In genomic region chr4:58661781-58662293, GRCm38 (mm10) we compare ENCODE assay signal across 15 mouse cellular contexts.
DNase-seq lines count a peak whose midpoint lies in the region; ATAC-seq and TF ChIP-seq lines count a peak whose summit lies in the region.
"Had no signal": no experiment of that assay in that cellular context is flagged by ENCODE, and none has a peak within 500 bp of the region (broad histone marks: within the 10 kb centered on the region; RNA-seq: fewer than 3 reads in every experiment).

No protein-coding gene starts in this region.

- TF ChIP-seq EP300 in stomach, postnatal 0 days (optimal IDR thresholded peaks at IDR 0.05) = no peak

- H3K36me3 ChIP-seq in hindbrain, embryonic 16.5 days (ENCODE audit: control insufficient read depth, insufficient read depth, low read length) = no peaks in the 10 kb centered on the region
- no peaks in the 10 kb centered on the region for H3K36me3 ChIP-seq in hindbrain, embryonic 14.5 days (replicated peaks; ENCODE audit: control insufficient read depth, insufficient read depth)
- no peaks in the 10 kb centered on the region for H3K36me3 ChIP-seq in stomach, embryonic 14.5 days (ENCODE audit: control insufficient read depth, insufficient read depth, low read length)
- H3K36me3 ChIP-seq in stomach, postnatal 0 days (ENCODE audit: control insufficient read depth, insufficient read depth, low read length) = no peaks in the 10 kb centered on the region
- H3K36me3 ChIP-seq in heart, embryonic 10.5 days = no peaks in the 10 kb centered on the region
- H3K36me3 ChIP-seq: midbrain, embryonic 13.5 days; neural tube, embryonic 12.5 days had no signal

- 0 out of 2 replicates have a peak, but pooled peaks have one; percentile 52 for ATAC-seq in hindbrain, embryonic 16.5 days
- no peak for ATAC-seq in hindbrain, embryonic 14.5 days (ENCODE audit: low FRiP score)
- peak; percentile 76; the same call in 1 of the 2 replicates for ATAC-seq in stomach, embryonic 14.5 days (ENCODE audit: insufficient number of reproducible peaks, insufficient read depth, low FRiP score, low read depth)
- no peak for ATAC-seq in stomach, postnatal 0 days (ENCODE audit: low FRiP score, low TSS enrichment)
- ATAC-seq: activated CD4-positive, CD25-positive, alpha-beta regulatory T cell, adult 4 months; midbrain, embryonic 13.5 days had no signal

- no peak overlapping the region for H3K27ac ChIP-seq in hindbrain, embryonic 16.5 days (ENCODE audit: low read depth, low read length)
- H3K27ac ChIP-seq in hindbrain, embryonic 14.5 days = no peak overlapping the region
- H3K27ac ChIP-seq in stomach, embryonic 14.5 days (ENCODE audit: low read length) = peak overlapping the region; percentile 41; the same call in 1 of the 2 replicates
- no peak overlapping the region for H3K27ac ChIP-seq in stomach, postnatal 0 days (replicated peaks)
- H3K27ac ChIP-seq in heart, embryonic 10.5 days = no peak overlapping the region
- H3K27ac ChIP-seq: midbrain, embryonic 13.5 days; neural tube, embryonic 12.5 days had no signal

- no peaks in the 10 kb centered on the region for H3K4me1 ChIP-seq in hindbrain, embryonic 16.5 days (ENCODE audit: control insufficient read depth, insufficient read depth, low read depth, low read length)
- H3K4me1 ChIP-seq in hindbrain, embryonic 14.5 days (replicated peaks; ENCODE audit: control insufficient read depth, insufficient read depth, low read length) = peaks cover 7% of the 10 kb centered on the region; the same call in 1 of the 2 replicates
- H3K4me1 ChIP-seq in stomach, embryonic 14.5 days (ENCODE audit: control insufficient read depth, insufficient read depth, low read length) = peaks cover 35% of the 10 kb centered on the region
- no peaks in the 10 kb centered on the region for H3K4me1 ChIP-seq in stomach, postnatal 0 days (replicated peaks; ENCODE audit: control insufficient read depth, insufficient read depth)
- no peaks in the 10 kb centered on the region for H3K4me1 ChIP-seq in heart, embryonic 10.5 days
- H3K4me1 ChIP-seq: midbrain, embryonic 13.5 days; neural tube, embryonic 12.5 days had no signal

- no peak for DNase-seq in hindbrain, embryonic 14.5 days (ENCODE audit: low spot score)
- DNase-seq in stomach, postnatal 0 days (ENCODE audit: low spot score) = no peak
- DNase-seq in layer of hippocampus, postnatal 25 days (ENCODE audit: extremely low spot score in 1 of 2, low spot score in 1 of 2) = peak; percentile 13 to 14
- no peak for DNase-seq in neural tube, embryonic 10.5 days (ENCODE audit: extremely low spot score, low spot score)
- DNase-seq in retina, postnatal 1 day = no peak
- DNase-seq in heart, embryonic 10.5 days (ENCODE audit: low spot score) = no peak
- DNase-seq: gastrocnemius, postnatal 10 days; lung, postnatal 10 days; spleen, adult 18-20 months; thymus, postnatal 36 days had no signal

- H3K4me3 ChIP-seq in hindbrain, embryonic 16.5 days (ENCODE audit: low read length) = no peak overlapping the region
- H3K4me3 ChIP-seq in hindbrain, embryonic 14.5 days (replicated peaks; ENCODE audit: low read length) = no peak overlapping the region
- no peak overlapping the region for H3K4me3 ChIP-seq in stomach, embryonic 14.5 days (ENCODE audit: low read depth, low read length)
- no peak overlapping the region for H3K4me3 ChIP-seq in stomach, postnatal 0 days (ENCODE audit: low read depth, low read length)
- no peak overlapping the region for H3K4me3 ChIP-seq in heart, embryonic 10.5 days
- H3K4me3 ChIP-seq: midbrain, embryonic 13.5 days; neural tube, embryonic 12.5 days had no signal

- H3K9ac ChIP-seq in hindbrain, embryonic 16.5 days (ENCODE audit: low read depth, low read length) = no peak overlapping the region
- no peak overlapping the region for H3K9ac ChIP-seq in hindbrain, embryonic 14.5 days
- H3K9ac ChIP-seq in stomach, embryonic 14.5 days (replicated peaks; ENCODE audit: low read depth, low read length) = no peak overlapping the region
- no peak overlapping the region for H3K9ac ChIP-seq in stomach, postnatal 0 days (ENCODE audit: low read length)
- H3K9ac ChIP-seq: midbrain, embryonic 13.5 days; neural tube, embryonic 12.5 days had no signal

- no peak for TF ChIP-seq CTCF in stomach, postnatal 0 days (IDR thresholded peaks at IDR 0.05; ENCODE audit: low read depth)

- no peaks in the 10 kb centered on the region for H3K27me3 ChIP-seq in hindbrain, embryonic 16.5 days (replicated peaks; ENCODE audit: control insufficient read depth, insufficient read depth, low read length)
- no peaks in the 10 kb centered on the region for H3K27me3 ChIP-seq in hindbrain, embryonic 14.5 days (ENCODE audit: control insufficient read depth, insufficient read depth, low read length)
- no peaks in the 10 kb centered on the region for H3K27me3 ChIP-seq in stomach, embryonic 14.5 days (ENCODE audit: control insufficient read depth, insufficient read depth, low read length)
- H3K27me3 ChIP-seq in stomach, postnatal 0 days (ENCODE audit: control insufficient read depth, insufficient read depth, low read length) = no peaks in the 10 kb centered on the region
- no peaks in the 10 kb centered on the region for H3K27me3 ChIP-seq in heart, embryonic 10.5 days (ENCODE audit: insufficient read depth, poor library complexity, severe bottlenecking)
- H3K27me3 ChIP-seq: midbrain, embryonic 13.5 days; neural tube, embryonic 12.5 days had no signal

- H3K4me2 ChIP-seq in hindbrain, embryonic 16.5 days (ENCODE audit: low read length) = no peak overlapping the region
- no peak overlapping the region for H3K4me2 ChIP-seq in hindbrain, embryonic 14.5 days (replicated peaks)
- no peak overlapping the region for H3K4me2 ChIP-seq in stomach, embryonic 14.5 days (replicated peaks; ENCODE audit: low read depth, low read length)
- H3K4me2 ChIP-seq in stomach, postnatal 0 days (replicated peaks; ENCODE audit: low read depth) = no peak overlapping the region
- H3K4me2 ChIP-seq: midbrain, embryonic 13.5 days; neural tube, embryonic 12.5 days had no signal

- 69% methylated on average over 4 of the region's 4 CpGs for WGBS in hindbrain, embryonic 16.5 days
- WGBS in hindbrain, embryonic 14.5 days = 68% methylated on average over 4 of the region's 4 CpGs
- 47% methylated on average over 4 of the region's 4 CpGs for WGBS in stomach, embryonic 14.5 days
- WGBS in stomach, postnatal 0 days = 56% methylated on average over 4 of the region's 4 CpGs
- WGBS in heart, embryonic 10.5 days = 83% methylated on average over 4 of the region's 4 CpGs

- H3K9me3 ChIP-seq in hindbrain, embryonic 16.5 days (ENCODE audit: control insufficient read depth, low read length) = no peaks in the 10 kb centered on the region
- H3K9me3 ChIP-seq in hindbrain, embryonic 14.5 days (ENCODE audit: control insufficient read depth, low read length) = no peaks in the 10 kb centered on the region
- H3K9me3 ChIP-seq in stomach, embryonic 14.5 days (ENCODE audit: control insufficient read depth, low read depth, low read length) = no peaks in the 10 kb centered on the region
- H3K9me3 ChIP-seq in stomach, postnatal 0 days (ENCODE audit: control insufficient read depth, low read length) = no peaks in the 10 kb centered on the region
- H3K9me3 ChIP-seq in heart, embryonic 10.5 days = no peaks in the 10 kb centered on the region
- H3K9me3 ChIP-seq: midbrain, embryonic 13.5 days; neural tube, embryonic 12.5 days had no signal

Comparison
In these comparisons a context has a peak if more than half of its experiments do, and no peak if none do; other contexts are left out.
1. ATAC-seq: peak in hindbrain, embryonic 16.5 days (single experiment) and stomach, embryonic 14.5 days (single experiment); none in hindbrain, embryonic 14.5 days (single experiment) and stomach, postnatal 0 days (single experiment).
2. DNase-seq: peak in layer of hippocampus, postnatal 25 days (2 of 2); none in hindbrain, embryonic 14.5 days (single experiment), stomach, postnatal 0 days (single experiment), neural tube, embryonic 10.5 days (single experiment), retina, postnatal 1 day (single experiment) and heart, embryonic 10.5 days (single experiment).